Mouse (Mus musculus): ENCODE measurements at regions not wholly inside any gene's neighbourhood (a gene's known extent, or its start where the extent isn't known, plus 50 kb on each side); places are given as distances from the start of the nearest gene placed in this dataset.

GRCm38 (mm10) chr1:157036779-157037178, 71.7 kb downstream of the Tex35 start:
- TF ChIP-seq CTCF (IDR thresholded peaks at IDR 0.05; ENCODE audit: control insufficient read depth, insufficient read depth, insufficient read length) (no peak), USF1 (IDR thresholded peaks at IDR 0.05; ENCODE audit: low read depth) (no peak), MAX (IDR thresholded peaks at IDR 0.05) (no peak), MYOD1 (IDR thresholded peaks at IDR 0.05; ENCODE audit: control insufficient read depth, insufficient read length, low read depth) (no peak), MYOG (IDR thresholded peaks at IDR 0.05; ENCODE audit: control insufficient read depth, extremely low read depth, insufficient read length) (no peak)
